Mouse (Mus musculus): ENCODE measurements around the gene Lpar5.

Lpar5 gene

GRCm38 (mm10) chr6:125084424-125084823 is 16.7 kb downstream of the Lpar5 start:
- peak; percentile 64 for DNase-seq (ENCODE audit: extremely low spot score, low spot score)

- DNase-seq (ENCODE audit: extremely low spot score, low spot score): no peak
These were observed 20.2 kb downstream of the Lpar5 start for GRCm38 (mm10) chr6:125087937-125088336.

- peak; percentile 87 for DNase-seq (ENCODE audit: extremely low spot score, low spot score)
These were observed 21.0 kb downstream of the Lpar5 start for GRCm38 (mm10) chr6:125088561-125089321.

- peak; percentile 71 for DNase-seq (ENCODE audit: extremely low spot score, low spot score)
These were observed 22.0 kb downstream of the Lpar5 start for GRCm38 (mm10) chr6:125089521-125090321.

GRCm38 (mm10) chr6:125090341-125091085 is 22.8 kb downstream of the Lpar5 start:
- no peak for DNase-seq (ENCODE audit: extremely low spot score, low spot score)

GRCm38 (mm10) chr6:125092372-125092771 is 24.7 kb downstream of the Lpar5 start:
- no peak for DNase-seq (ENCODE audit: extremely low spot score, low spot score)

- DNase-seq (ENCODE audit: extremely low spot score, low spot score): no peak
These were observed 27.1 kb downstream of the Lpar5 start for GRCm38 (mm10) chr6:125094843-125095242.

GRCm38 (mm10) chr6:125095391-125096278 is 27.9 kb downstream of the Lpar5 start, which contains the start of gene Chd4:
Gene Chd4, plus strand, starts transcription at chr6:125095981.
- DNase-seq (ENCODE audit: extremely low spot score, low spot score): peak; percentile 93

- DNase-seq (ENCODE audit: extremely low spot score, low spot score): no peak
These were observed 28.5 kb downstream of the Lpar5 start for GRCm38 (mm10) chr6:125096279-125096596.

GRCm38 (mm10) chr6:125096597-125097345 is 29.1 kb downstream of the Lpar5 start:
- DNase-seq (ENCODE audit: extremely low spot score, low spot score): peak; percentile 72

- no peak for DNase-seq (ENCODE audit: extremely low spot score, low spot score)
These were observed 29.6 kb downstream of the Lpar5 start for GRCm38 (mm10) chr6:125097346-125097689.

- no peak for DNase-seq (ENCODE audit: extremely low spot score, low spot score)
These were observed 30.2 kb downstream of the Lpar5 start for GRCm38 (mm10) chr6:125097951-125098350.

- DNase-seq (ENCODE audit: extremely low spot score, low spot score): no peak
These were observed 30.8 kb downstream of the Lpar5 start for GRCm38 (mm10) chr6:125098513-125098912.

- DNase-seq (ENCODE audit: extremely low spot score, low spot score): no peak
These were observed 31.8 kb downstream of the Lpar5 start for GRCm38 (mm10) chr6:125099421-125099971.

GRCm38 (mm10) chr6:125101444-125101843 is 33.7 kb downstream of the Lpar5 start:
- no peak for DNase-seq (ENCODE audit: extremely low spot score, low spot score)

- no peak for DNase-seq (ENCODE audit: extremely low spot score, low spot score)
These were observed 36.5 kb downstream of the Lpar5 start for GRCm38 (mm10) chr6:125104223-125104622.

GRCm38 (mm10) chr6:125107705-125108104 is 40.0 kb downstream of the Lpar5 start:
- no peak for DNase-seq (ENCODE audit: extremely low spot score, low spot score)

- DNase-seq (ENCODE audit: extremely low spot score, low spot score): no peak
These were observed 41.7 kb downstream of the Lpar5 start for GRCm38 (mm10) chr6:125109371-125109770.

- DNase-seq (ENCODE audit: extremely low spot score, low spot score): no peak
These were observed 43.2 kb downstream of the Lpar5 start for GRCm38 (mm10) chr6:125110927-125111326.

GRCm38 (mm10) chr6:125112553-125112952 is 44.8 kb downstream of the Lpar5 start:
- no peak for DNase-seq (ENCODE audit: extremely low spot score, low spot score)
